Mouse (Mus musculus): ENCODE results near the gene Pde4dip. TPM values are rescaled to one million over a fixed set of nuclear protein-coding genes. Genes with fewer than 3 reads are reported as not detected.

Gene Pde4dip
- polyA plus RNA-seq (2012): 0.01 TPM in 1 of 2 replicates, not detected in the other

GRCm38 (mm10) chr3:97888168-97888901 is at the start of gene Pde4dip:
Gene Pde4dip, minus strand, starts transcription at chr3:97888707.
- H3K27me3 ChIP-seq (ENCODE audit: control insufficient read depth): peaks cover 30% of the 10 kb centered on the region
- TF ChIP-seq TAL1 (IDR thresholded peaks at IDR 0.05; ENCODE audit: low read length) (no peak), GATA1 (IDR thresholded peaks at IDR 0.05; ENCODE audit: low read length) (no peak)
- H3K4me3 ChIP-seq (replicated peaks): no peak within 1 kb of the TSS

GRCm38 (mm10) chr3:97937945-97938266 is 49.4 kb upstream of the Pde4dip start:
- Histone ChIP-seq H3K36me3 (ENCODE audit: control insufficient read depth) (no peaks in the 10 kb centered on the region), H3K4me1 (ENCODE audit: control insufficient read depth) (peaks cover 49% of the 10 kb centered on the region), H3K27me3 (ENCODE audit: control insufficient read depth) (peaks cover 4% of the 10 kb centered on the region; the same call in 1 of the 2 replicates), H3K4me3 (replicated peaks) (peak overlapping the region; percentile 26), H3K9me3 (ENCODE audit: control insufficient read depth, low read length) (no peaks in the 10 kb centered on the region)
- TF ChIP-seq GATA1 (IDR thresholded peaks at IDR 0.05; ENCODE audit: low read length) (no peak), TAL1 (IDR thresholded peaks at IDR 0.05; ENCODE audit: low read length) (no peak)

More at GRCm38 (mm10) chr3:97888168-97888901, at the start of gene Pde4dip:
- no peaks in the 10 kb centered on the region for H3K4me1 ChIP-seq (ENCODE audit: control insufficient read depth)
- no peaks in the 10 kb centered on the region for H3K36me3 ChIP-seq (ENCODE audit: control insufficient read depth)
- H3K9me3 ChIP-seq (ENCODE audit: control insufficient read depth, low read length): peaks cover 2% of the 10 kb centered on the region; the same call in 1 of the 2 replicates

GRCm38 (mm10) chr3:97937068-97937944 is 48.8 kb upstream of the Pde4dip start:
- H3K27me3 ChIP-seq (ENCODE audit: control insufficient read depth): peaks cover 7% of the 10 kb centered on the region
- H3K4me3 ChIP-seq (replicated peaks): peak overlapping the region; percentile 26
- peaks cover 49% of the 10 kb centered on the region for H3K4me1 ChIP-seq (ENCODE audit: control insufficient read depth)
- H3K36me3 ChIP-seq (ENCODE audit: control insufficient read depth): no peaks in the 10 kb centered on the region
- TF ChIP-seq GATA1 (IDR thresholded peaks at IDR 0.05; ENCODE audit: low read length) (no peak), TAL1 (IDR thresholded peaks at IDR 0.05; ENCODE audit: low read length) (no peak)
- H3K9me3 ChIP-seq (ENCODE audit: control insufficient read depth, low read length): no peaks in the 10 kb centered on the region

GRCm38 (mm10) chr3:97934331-97935300 is 46.1 kb upstream of the Pde4dip start:
- peaks cover 7% of the 10 kb centered on the region for H3K27me3 ChIP-seq (ENCODE audit: control insufficient read depth)
- H3K9me3 ChIP-seq (ENCODE audit: control insufficient read depth, low read length): no peaks in the 10 kb centered on the region
- TF ChIP-seq TAL1 (IDR thresholded peaks at IDR 0.05; ENCODE audit: low read length) (no peak), GATA1 (IDR thresholded peaks at IDR 0.05; ENCODE audit: low read length) (no peak)
- no peaks in the 10 kb centered on the region for H3K36me3 ChIP-seq (ENCODE audit: control insufficient read depth)
- no peak overlapping the region for H3K4me3 ChIP-seq (replicated peaks)
- peaks cover 43% of the 10 kb centered on the region for H3K4me1 ChIP-seq (ENCODE audit: control insufficient read depth)

- Histone ChIP-seq H3K4me1 (ENCODE audit: control insufficient read depth) (peaks cover 45% of the 10 kb centered on the region), H3K27me3 (ENCODE audit: control insufficient read depth) (peaks cover 7% of the 10 kb centered on the region), H3K9me3 (ENCODE audit: control insufficient read depth, low read length) (no peaks in the 10 kb centered on the region), H3K4me3 (replicated peaks) (no peak overlapping the region), H3K36me3 (ENCODE audit: control insufficient read depth) (no peaks in the 10 kb centered on the region)
- TF ChIP-seq TAL1 (IDR thresholded peaks at IDR 0.05; ENCODE audit: low read length): no peak
- TF ChIP-seq GATA1 (IDR thresholded peaks at IDR 0.05; ENCODE audit: low read length): no peak
Observed at GRCm38 (mm10) chr3:97933811-97934210, 45.3 kb upstream of the Pde4dip start.

- no peak overlapping the region for H3K4me3 ChIP-seq (replicated peaks)
Observed at GRCm38 (mm10) chr3:97933251-97933650, 44.7 kb upstream of the Pde4dip start.

GRCm38 (mm10) chr3:97932771-97933170 is 44.3 kb upstream of the Pde4dip start:
- TF ChIP-seq GATA1 (IDR thresholded peaks at IDR 0.05; ENCODE audit: low read length): no peak
- no peak for TF ChIP-seq TAL1 (IDR thresholded peaks at IDR 0.05; ENCODE audit: low read length)
- Histone ChIP-seq H3K27me3 (ENCODE audit: control insufficient read depth) (peaks cover 7% of the 10 kb centered on the region), H3K36me3 (ENCODE audit: control insufficient read depth) (no peaks in the 10 kb centered on the region), H3K9me3 (ENCODE audit: control insufficient read depth, low read length) (no peaks in the 10 kb centered on the region), H3K4me3 (replicated peaks) (no peak overlapping the region), H3K4me1 (ENCODE audit: control insufficient read depth) (peaks cover 42% of the 10 kb centered on the region)

More at GRCm38 (mm10) chr3:97933251-97933650, 44.7 kb upstream of the Pde4dip start:
- Histone ChIP-seq H3K36me3 (ENCODE audit: control insufficient read depth) (no peaks in the 10 kb centered on the region), H3K27me3 (ENCODE audit: control insufficient read depth) (peaks cover 7% of the 10 kb centered on the region), H3K9me3 (ENCODE audit: control insufficient read depth, low read length) (no peaks in the 10 kb centered on the region), H3K4me1 (ENCODE audit: control insufficient read depth) (peaks cover 45% of the 10 kb centered on the region)
- TF ChIP-seq TAL1 (IDR thresholded peaks at IDR 0.05; ENCODE audit: low read length): no peak
- no peak for TF ChIP-seq GATA1 (IDR thresholded peaks at IDR 0.05; ENCODE audit: low read length)

- TF ChIP-seq GATA1 (IDR thresholded peaks at IDR 0.05; ENCODE audit: low read length): no peak
- no peak for TF ChIP-seq TAL1 (IDR thresholded peaks at IDR 0.05; ENCODE audit: low read length)
- H3K4me3 ChIP-seq (replicated peaks): peak overlapping the region; percentile 45
- peaks cover 7% of the 10 kb centered on the region for H3K27me3 ChIP-seq (ENCODE audit: control insufficient read depth)
- no peaks in the 10 kb centered on the region for H3K36me3 ChIP-seq (ENCODE audit: control insufficient read depth)
- no peaks in the 10 kb centered on the region for H3K9me3 ChIP-seq (ENCODE audit: control insufficient read depth, low read length)
- H3K4me1 ChIP-seq (ENCODE audit: control insufficient read depth): peaks cover 39% of the 10 kb centered on the region
Observed at GRCm38 (mm10) chr3:97932131-97932530, 43.6 kb upstream of the Pde4dip start.

All from erythroblast, embryonic 14.5 days (primary cell).